Mouse (Mus musculus): ENCODE measurements at regions not wholly inside any gene's neighbourhood (a gene's known extent, or its start where the extent isn't known, plus 50 kb on each side); places are given as distances from the start of the nearest gene placed in this dataset.

DNA sequence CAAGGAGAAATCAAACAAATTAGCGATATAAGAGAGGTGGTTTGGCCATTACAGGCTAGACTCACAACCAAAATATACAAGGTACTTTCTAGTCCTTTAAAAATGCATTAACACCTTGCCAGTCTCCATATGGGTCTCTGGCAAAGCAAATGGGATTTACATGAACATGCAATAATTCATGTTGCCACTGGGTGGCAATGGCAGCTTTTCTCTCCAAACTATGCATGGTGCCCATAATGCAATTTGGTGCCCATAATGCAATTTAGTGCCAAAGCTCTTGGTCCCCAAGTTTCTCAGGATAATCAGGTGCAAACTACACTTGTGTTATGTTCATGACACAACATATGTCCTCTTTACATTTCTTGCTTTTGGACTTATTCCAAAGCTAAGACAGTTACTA lies 1126.9 kb upstream of the 4930412O13Rik start:
- no peak for TF ChIP-seq CTCF (IDR thresholded peaks at IDR 0.05; ENCODE audit: borderline replicate concordance, control insufficient read depth, extremely low read depth, insufficient read depth, low read length, poor library complexity)
- no peak for TF ChIP-seq POLR2A (IDR thresholded peaks at IDR 0.05; ENCODE audit: control insufficient read depth, extremely low read depth, insufficient read depth, low read length, poor library complexity)

Data from thymus, adult 2 months (tissue).